Mouse (Mus musculus): ENCODE measurements around the gene Lman1l. TPM values are rescaled to one million over a fixed set of nuclear protein-coding genes. Genes with fewer than 3 reads are reported as not detected.

Lman1l gene
- not detected in 2 replicates for polyA plus RNA-seq (2014; fragmentation: Nextera tagmentation; extraction: Ambion mirVana)

GRCm38 (mm10) chr9:57620674-57621073, at the start of gene Lman1l:
Gene Lman1l (minus strand): TSS chr9:57620774.
- WGBS, result 90% methylated on average over 5 of the region's 5 CpGs

DNA sequence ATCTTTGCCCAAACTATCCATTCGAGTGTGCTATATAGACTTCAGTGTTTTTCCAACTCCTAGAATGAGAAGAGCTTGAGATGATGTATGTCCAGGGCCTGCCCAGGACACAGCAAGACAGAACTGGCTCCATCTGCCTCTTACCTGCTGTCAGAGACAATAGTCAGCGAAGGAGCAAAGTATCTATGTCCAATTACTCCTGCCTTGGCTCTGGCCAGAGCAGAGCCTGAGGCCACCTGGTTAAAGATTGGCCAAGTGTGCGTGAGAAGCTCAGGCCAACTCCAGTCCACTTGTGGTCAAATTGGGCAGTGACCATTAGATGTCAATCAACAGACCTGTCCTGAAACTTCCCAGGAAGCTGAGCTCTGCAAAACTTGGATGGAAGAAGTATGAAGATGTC, 49.0 kb upstream of the Lman1l start:
- no peak for ATAC-seq (ENCODE audit: low read depth)
- H3K4me1 ChIP-seq (ENCODE audit: control insufficient read depth, insufficient read depth, low read length), result no peaks in the 10 kb centered on the region
- no peak overlapping the region for H3K9ac ChIP-seq (replicated peaks; ENCODE audit: low read depth, low read length)
- H3K9me3 ChIP-seq (ENCODE audit: control insufficient read depth, low read length), result no peaks in the 10 kb centered on the region
- no peak overlapping the region for H3K4me3 ChIP-seq (ENCODE audit: low read depth, low read length)
- H3K27ac ChIP-seq (ENCODE audit: low read depth, low read length), result no peak overlapping the region
- H3K27me3 ChIP-seq (ENCODE audit: control insufficient read depth, insufficient read depth, low read length), result no peaks in the 10 kb centered on the region
- WGBS, result 89% methylated on average over 3 of the region's 3 CpGs
- H3K4me2 ChIP-seq (ENCODE audit: low read depth, low read length), result no peak overlapping the region
- H3K36me3 ChIP-seq (ENCODE audit: control insufficient read depth, insufficient read depth, low read length), result no peaks in the 10 kb centered on the region

More at GRCm38 (mm10) chr9:57620674-57621073, at the start of gene Lman1l:
- Histone ChIP-seq H3K4me3 (ENCODE audit: low read depth, low read length) (no peak within 1 kb of the TSS), H3K27me3 (ENCODE audit: control insufficient read depth, insufficient read depth, low read length) (no peaks in the 10 kb centered on the region), H3K4me1 (ENCODE audit: control insufficient read depth, insufficient read depth, low read length) (no peaks in the 10 kb centered on the region), H3K27ac (ENCODE audit: low read depth, low read length) (no peak within 1 kb of the TSS), H3K4me2 (ENCODE audit: low read depth, low read length) (no peak within 1 kb of the TSS), H3K36me3 (ENCODE audit: control insufficient read depth, insufficient read depth, low read length) (0 out of 2 replicates have a peak, but pooled peaks cover 2% of the 10 kb centered on the region), H3K9me3 (ENCODE audit: control insufficient read depth, low read length) (no peaks in the 10 kb centered on the region), H3K9ac (replicated peaks; ENCODE audit: low read depth, low read length) (no peak within 1 kb of the TSS)
- no peak for ATAC-seq (ENCODE audit: low read depth)

- Histone ChIP-seq H3K4me2 (ENCODE audit: low read depth, low read length) (no peak overlapping the region), H3K36me3 (ENCODE audit: control insufficient read depth, insufficient read depth, low read length) (no peaks in the 10 kb centered on the region)
- WGBS, result 56% methylated on average over 1 of the region's 1 CpGs
These were observed 47.7 kb upstream of the Lman1l start for GRCm38 (mm10) chr9:57668277-57668676.

GRCm38 (mm10) chr9:57667817-57668216, 47.2 kb upstream of the Lman1l start:
- WGBS, result 48% methylated on average over 11 of the region's 11 CpGs
- H3K9ac ChIP-seq (replicated peaks; ENCODE audit: low read depth, low read length), result no peak overlapping the region
- H3K9me3 ChIP-seq (ENCODE audit: control insufficient read depth, low read length), result no peaks in the 10 kb centered on the region
- no peak overlapping the region for H3K4me2 ChIP-seq (ENCODE audit: low read depth, low read length)
- no peaks in the 10 kb centered on the region for H3K36me3 ChIP-seq (ENCODE audit: control insufficient read depth, insufficient read depth, low read length)
- no peak overlapping the region for H3K27ac ChIP-seq (ENCODE audit: low read depth, low read length)
- ATAC-seq (ENCODE audit: low read depth), result no peak
- no peaks in the 10 kb centered on the region for H3K4me1 ChIP-seq (ENCODE audit: control insufficient read depth, insufficient read depth, low read length)
- H3K4me3 ChIP-seq (ENCODE audit: low read depth, low read length), result no peak overlapping the region
- H3K27me3 ChIP-seq (ENCODE audit: control insufficient read depth, insufficient read depth, low read length), result no peaks in the 10 kb centered on the region

More at GRCm38 (mm10) chr9:57668277-57668676, 47.7 kb upstream of the Lman1l start:
- Histone ChIP-seq H3K9me3 (ENCODE audit: control insufficient read depth, low read length) (no peaks in the 10 kb centered on the region), H3K4me3 (ENCODE audit: low read depth, low read length) (no peak overlapping the region), H3K4me1 (ENCODE audit: control insufficient read depth, insufficient read depth, low read length) (no peaks in the 10 kb centered on the region), H3K27ac (ENCODE audit: low read depth, low read length) (no peak overlapping the region), H3K27me3 (ENCODE audit: control insufficient read depth, insufficient read depth, low read length) (no peaks in the 10 kb centered on the region), H3K9ac (replicated peaks; ENCODE audit: low read depth, low read length) (no peak overlapping the region)
- no peak for ATAC-seq (ENCODE audit: low read depth)

- H3K4me1 ChIP-seq (ENCODE audit: control insufficient read depth, insufficient read depth, low read length), result no peaks in the 10 kb centered on the region
- no peak overlapping the region for H3K9ac ChIP-seq (replicated peaks; ENCODE audit: low read depth, low read length)
- H3K36me3 ChIP-seq (ENCODE audit: control insufficient read depth, insufficient read depth, low read length), result no peaks in the 10 kb centered on the region
- H3K4me2 ChIP-seq (ENCODE audit: low read depth, low read length), result no peak overlapping the region
- H3K27ac ChIP-seq (ENCODE audit: low read depth, low read length), result no peak overlapping the region
- no peak overlapping the region for H3K4me3 ChIP-seq (ENCODE audit: low read depth, low read length)
- ATAC-seq (ENCODE audit: low read depth), result no peak
- H3K9me3 ChIP-seq (ENCODE audit: control insufficient read depth, low read length), result no peaks in the 10 kb centered on the region
- 75% methylated on average over 3 of the region's 3 CpGs for WGBS
- no peaks in the 10 kb centered on the region for H3K27me3 ChIP-seq (ENCODE audit: control insufficient read depth, insufficient read depth, low read length)
These were observed 46.6 kb upstream of the Lman1l start for GRCm38 (mm10) chr9:57667136-57667535.

GRCm38 (mm10) chr9:57666536-57666935, 46.0 kb upstream of the Lman1l start:
- no peaks in the 10 kb centered on the region for H3K27me3 ChIP-seq (ENCODE audit: control insufficient read depth, insufficient read depth, low read length)
- H3K4me2 ChIP-seq (ENCODE audit: low read depth, low read length), result no peak overlapping the region
- no peaks in the 10 kb centered on the region for H3K36me3 ChIP-seq (ENCODE audit: control insufficient read depth, insufficient read depth, low read length)
- no peak overlapping the region for H3K9ac ChIP-seq (replicated peaks; ENCODE audit: low read depth, low read length)
- WGBS, result 86% methylated on average over 8 of the region's 8 CpGs
- ATAC-seq (ENCODE audit: low read depth), result no peak
- no peak overlapping the region for H3K27ac ChIP-seq (ENCODE audit: low read depth, low read length)
- H3K4me3 ChIP-seq (ENCODE audit: low read depth, low read length), result no peak overlapping the region
- H3K9me3 ChIP-seq (ENCODE audit: control insufficient read depth, low read length), result no peaks in the 10 kb centered on the region
- no peaks in the 10 kb centered on the region for H3K4me1 ChIP-seq (ENCODE audit: control insufficient read depth, insufficient read depth, low read length)

DNA sequence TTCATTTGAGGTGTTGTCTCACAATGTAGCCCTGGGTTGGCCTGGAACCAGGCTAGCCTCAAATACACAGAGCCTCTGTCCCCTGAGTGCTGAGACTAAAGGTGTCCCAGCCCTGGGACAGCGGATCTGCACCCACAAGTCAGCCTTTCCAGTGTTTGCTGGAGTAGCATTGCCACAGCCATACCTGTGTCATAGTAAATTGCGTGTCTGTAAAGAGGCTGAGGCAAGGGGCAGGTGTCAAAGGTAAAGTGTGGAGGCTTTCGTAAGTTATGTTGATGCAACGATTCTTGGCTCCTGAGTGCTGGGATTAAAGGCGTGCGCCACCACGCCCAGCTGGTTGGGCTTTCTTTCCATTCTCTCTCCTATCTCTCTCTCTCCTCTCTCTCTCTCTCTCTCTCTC, 44.0 kb upstream of the Lman1l start:
- H3K27ac ChIP-seq (ENCODE audit: low read depth, low read length), result no peak overlapping the region
- no peaks in the 10 kb centered on the region for H3K36me3 ChIP-seq (ENCODE audit: control insufficient read depth, insufficient read depth, low read length)
- H3K4me3 ChIP-seq (ENCODE audit: low read depth, low read length), result no peak overlapping the region
- H3K4me1 ChIP-seq (ENCODE audit: control insufficient read depth, insufficient read depth, low read length), result no peaks in the 10 kb centered on the region
- H3K4me2 ChIP-seq (ENCODE audit: low read depth, low read length), result no peak overlapping the region
- no peak overlapping the region for H3K9ac ChIP-seq (replicated peaks; ENCODE audit: low read depth, low read length)
- no peaks in the 10 kb centered on the region for H3K27me3 ChIP-seq (ENCODE audit: control insufficient read depth, insufficient read depth, low read length)
- ATAC-seq (ENCODE audit: low read depth), result no peak
- WGBS, result 75% methylated on average over 7 of the region's 7 CpGs
- H3K9me3 ChIP-seq (ENCODE audit: control insufficient read depth, low read length), result no peaks in the 10 kb centered on the region

- Histone ChIP-seq H3K36me3 (ENCODE audit: control insufficient read depth, insufficient read depth, low read length) (no peaks in the 10 kb centered on the region), H3K4me3 (ENCODE audit: low read depth, low read length) (no peak overlapping the region), H3K27ac (ENCODE audit: low read depth, low read length) (no peak overlapping the region), H3K9ac (replicated peaks; ENCODE audit: low read depth, low read length) (no peak overlapping the region), H3K9me3 (ENCODE audit: control insufficient read depth, low read length) (no peaks in the 10 kb centered on the region), H3K4me2 (ENCODE audit: low read depth, low read length) (no peak overlapping the region), H3K4me1 (ENCODE audit: control insufficient read depth, insufficient read depth, low read length) (no peaks in the 10 kb centered on the region), H3K27me3 (ENCODE audit: control insufficient read depth, insufficient read depth, low read length) (no peaks in the 10 kb centered on the region)
- ATAC-seq (ENCODE audit: low read depth), result no peak
- WGBS, result 79% methylated on average over 3 of the region's 3 CpGs
These were observed 41.0 kb upstream of the Lman1l start for GRCm38 (mm10) chr9:57661552-57661951.

- Histone ChIP-seq H3K9me3 (ENCODE audit: control insufficient read depth, low read length) (no peaks in the 10 kb centered on the region), H3K36me3 (ENCODE audit: control insufficient read depth, insufficient read depth, low read length) (no peaks in the 10 kb centered on the region), H3K4me2 (ENCODE audit: low read depth, low read length) (no peak overlapping the region), H3K27ac (ENCODE audit: low read depth, low read length) (no peak overlapping the region), H3K4me3 (ENCODE audit: low read depth, low read length) (no peak overlapping the region), H3K9ac (replicated peaks; ENCODE audit: low read depth, low read length) (no peak overlapping the region), H3K27me3 (ENCODE audit: control insufficient read depth, insufficient read depth, low read length) (no peaks in the 10 kb centered on the region), H3K4me1 (ENCODE audit: control insufficient read depth, insufficient read depth, low read length) (no peaks in the 10 kb centered on the region)
- 93% methylated on average over 6 of the region's 6 CpGs for WGBS
- ATAC-seq (ENCODE audit: low read depth), result no peak
These were observed 39.9 kb upstream of the Lman1l start for GRCm38 (mm10) chr9:57660501-57660900.
